Mouse (Mus musculus) kidney, postnatal 0 days (tissue): ENCODE measurements around the gene Dse. TPM values are rescaled to one million over a fixed set of nuclear protein-coding genes. Genes with fewer than 3 reads are reported as not detected.

Experiments
- ATAC-seq: fragments of 200-750 bp; cut with Nextera tagmentation; replicated peaks from 2 replicates; pipeline ENCODE4 v1.8.0; 2017; ENCODE audit warnings: low read depth, moderate number of reproducible peaks, moderate TSS enrichment, moderate library complexity; ENCODE audit not compliant: low FRiP score
- DNase-seq: peaks from one replicate; pipeline ENCODE4 v3.0.0-alpha.2; 2016; ENCODE audit warnings: low spot score
- H3K27ac ChIP-seq: fragments of 300-500 bp; sonication (generic); 2 replicates; pipeline ENCODE4 v1.5.1; 2014; ENCODE audit warnings: mild to moderate bottlenecking
- H3K27me3 ChIP-seq: fragments of 300-500 bp; sonication (generic); 2 replicates; pipeline ENCODE4 v1.6.1; 2014; ENCODE audit warnings: low read length, mixed read lengths; ENCODE audit not compliant: insufficient read depth
- H3K36me3 ChIP-seq: fragments of 300-500 bp; sonication (generic); 2 replicates; pipeline ENCODE4 v1.6.1; 2014; ENCODE audit warnings: low read length, mixed read lengths; ENCODE audit not compliant: insufficient read depth
- H3K4me1 ChIP-seq: fragments of 300-500 bp; sonication (generic); replicated peaks from 2 replicates; pipeline ENCODE4 v1.6.1; 2014; ENCODE audit warnings: antibody characterized with exemption, low read length, mixed read lengths; ENCODE audit not compliant: insufficient read depth
- H3K4me2 ChIP-seq: fragments of 300-500 bp; sonication (generic); 2 replicates; pipeline ENCODE4 v1.6.1; 2014; ENCODE audit warnings: mild to moderate bottlenecking, low read length, moderate library complexity, mixed read lengths
- H3K4me3 ChIP-seq: fragments of 300-500 bp; sonication (generic); replicated peaks from 2 replicates; pipeline ENCODE4 v1.5.1; 2014; ENCODE audit warnings: low read depth, low read length
- H3K9ac ChIP-seq: fragments of 300-500 bp; sonication (generic); 2 replicates; pipeline ENCODE4 v1.6.1; 2014; ENCODE audit warnings: low read depth, low read length
- H3K9me3 ChIP-seq: fragments of 300-500 bp; sonication (generic); replicated peaks from 2 replicates; pipeline ENCODE4 v1.6.1; 2016; ENCODE audit warnings: low read length, inconsistent platforms, mixed read lengths
- CTCF ChIP-seq: IDR thresholded peaks from 2 replicates; pipeline ENCODE4 v1.5.1; 2016; ENCODE audit warnings: antibody characterized with exemption, low read depth, mild to moderate bottlenecking, moderate library complexity
- WGBS: fragments of 180-500 bp; shearing (Covaris S2); extraction: QIAGEN DNeasy Blood & Tissue Kit; methylation state at CpG from one replicate; pipeline ENCODE4 v1.1.7; 2014; 5-methylcytosine and 5-hydroxymethylcytosine counted together
- polyA plus RNA-seq: library from polyadenylated mRNA; unstranded; fragments of >200 nt; fragmentation: Nextera tagmentation; extraction: Ambion mirVana; gene quantifications from 2 replicates; pipeline ENCODE4 v1.2.1, GENCODE M21; 2015

Gene Dse
- polyA plus RNA-seq, 1 experiment from 2014 or later, result 17.4 TPM

DNA sequence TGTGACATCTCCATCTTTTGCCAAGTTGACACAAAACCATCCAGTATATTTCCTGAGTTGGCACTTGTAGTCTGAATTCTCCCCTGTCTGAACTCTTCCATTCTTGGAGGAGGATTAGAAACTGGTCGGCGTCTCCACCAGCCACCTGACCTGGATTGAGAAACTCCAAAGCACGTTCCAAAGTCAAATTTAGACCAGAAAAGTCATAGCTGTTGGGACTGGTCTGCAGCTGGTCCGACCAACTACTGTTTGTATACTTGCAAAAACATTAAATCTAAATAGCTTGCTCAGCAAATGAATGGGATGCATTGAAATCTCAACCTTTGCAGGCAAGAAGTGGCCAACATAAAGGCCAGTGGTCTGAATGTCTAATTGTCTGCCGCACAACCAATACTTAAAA is 29.1 kb upstream of the Dse start:
- Histone ChIP-seq H3K4me2 (no peak overlapping the region), H3K4me3 (no peak overlapping the region), H3K9ac (no peak overlapping the region), H3K36me3 (no peaks in the 10 kb centered on the region), H3K4me1 (no peaks in the 10 kb centered on the region), H3K27ac (no peak overlapping the region), H3K9me3 (no peaks in the 10 kb centered on the region), H3K27me3 (no peaks in the 10 kb centered on the region)
- TF ChIP-seq CTCF, result no peak
- DNase-seq, result no peak
- ATAC-seq, result no peak
- WGBS, result 83% methylated on average over 5 of the region's 5 CpGs

DNA sequence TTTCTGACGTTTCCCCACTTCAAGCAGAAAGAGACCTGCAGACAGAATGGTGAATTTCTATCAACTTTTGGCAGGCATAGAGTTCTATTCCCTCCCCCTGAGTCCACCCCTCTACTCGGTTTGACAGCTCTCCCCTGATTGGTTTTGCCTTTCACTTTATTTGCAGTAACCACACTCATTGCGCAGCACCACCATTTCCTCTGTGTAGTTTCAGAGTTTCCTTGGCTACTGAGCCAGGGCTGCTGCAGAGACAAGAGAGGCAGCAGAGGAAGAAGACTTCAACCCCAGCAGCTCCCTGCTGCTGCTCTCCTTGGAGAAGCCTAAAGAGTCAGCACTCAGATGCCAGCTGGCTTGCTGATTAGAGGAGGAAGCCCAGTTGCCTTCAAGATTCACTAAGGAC is 27.9 kb upstream of the Dse start:
- no peaks in the 10 kb centered on the region for H3K36me3 ChIP-seq
- no peak overlapping the region for H3K9ac ChIP-seq
- no peak overlapping the region for H3K4me2 ChIP-seq
- 37% methylated on average over 3 of the region's 3 CpGs for whole genome bisulfite sequencing
- no peaks in the 10 kb centered on the region for H3K9me3 ChIP-seq
- H3K27me3 ChIP-seq, result no peaks in the 10 kb centered on the region
- H3K4me1 ChIP-seq, result no peaks in the 10 kb centered on the region
- DNase-seq, result no peak
- no peak overlapping the region for H3K4me3 ChIP-seq
- H3K27ac ChIP-seq, result no peak overlapping the region
- ATAC-seq, result no peak
- no peak for TF ChIP-seq CTCF

DNA sequence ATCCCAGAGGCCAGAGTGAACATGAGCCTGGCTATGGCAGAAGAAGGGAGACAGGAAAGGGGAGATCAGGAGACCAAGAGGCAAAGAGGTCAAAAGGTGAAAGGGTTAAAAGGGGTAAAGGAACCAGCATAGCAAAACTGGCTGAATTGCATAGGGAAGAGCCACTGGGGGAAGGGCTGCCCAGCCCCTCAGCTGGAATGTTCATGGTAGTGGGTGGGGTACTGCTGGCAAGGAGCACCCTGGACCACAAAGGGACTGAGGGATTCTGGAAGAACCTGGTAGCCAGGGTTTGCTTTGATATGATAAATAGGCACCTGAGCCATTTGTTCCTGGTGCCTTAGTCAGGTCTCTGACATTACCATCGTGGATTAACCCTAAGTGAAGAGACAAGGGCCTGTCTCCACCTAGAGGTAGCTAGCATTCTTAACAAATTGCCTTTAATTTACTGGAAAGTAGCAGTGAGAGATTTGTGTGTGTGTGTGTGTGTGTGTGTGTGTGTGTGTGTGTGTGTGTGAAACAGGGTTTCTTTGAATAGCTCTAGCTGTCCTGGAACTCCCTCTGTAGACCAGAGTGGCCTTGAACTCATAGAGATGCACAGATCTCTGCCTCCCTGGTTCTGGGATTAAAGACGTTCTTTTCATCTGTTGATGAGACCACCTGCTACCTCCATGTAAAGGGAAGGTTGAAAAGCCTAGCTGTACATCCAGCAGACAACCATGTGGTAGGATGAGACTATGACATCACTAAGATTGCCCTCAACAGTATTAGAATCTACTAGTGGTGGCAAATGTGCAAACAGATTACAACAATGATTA is 26.6 kb upstream of the Dse start:
- peak; percentile 66 for TF ChIP-seq CTCF
- 29% methylated on average over 2 of the region's 2 CpGs for WGBS
- Histone ChIP-seq H3K4me1 (no peaks in the 10 kb centered on the region), H3K4me3 (no peak overlapping the region), H3K27ac (no peak overlapping the region), H3K27me3 (no peaks in the 10 kb centered on the region), H3K36me3 (no peaks in the 10 kb centered on the region), H3K9me3 (no peaks in the 10 kb centered on the region), H3K4me2 (no peak overlapping the region), H3K9ac (no peak overlapping the region)
- ATAC-seq (no peak; the same call in 1 of the 2 replicates), DNase-seq (peak; percentile 50)

DNA sequence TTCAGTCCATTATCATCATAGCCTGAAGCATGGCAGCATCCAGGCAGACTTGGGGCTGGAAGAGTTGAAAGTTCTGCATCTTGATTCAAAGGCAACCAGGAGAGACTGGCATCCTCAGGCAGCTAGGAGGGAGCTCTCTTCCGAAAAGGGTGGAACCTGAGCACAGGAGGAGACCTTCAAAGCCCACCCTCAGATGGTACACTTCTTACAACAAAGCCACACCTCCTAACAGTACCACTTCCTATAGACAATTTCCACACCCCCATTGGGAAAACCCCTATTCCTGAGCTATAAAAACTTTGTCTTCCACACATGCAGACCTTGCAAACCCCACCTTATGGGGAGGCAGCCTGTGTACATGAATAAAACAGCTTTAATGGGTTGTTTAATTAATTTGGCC is 25.9 kb upstream of the Dse start:
- TF ChIP-seq CTCF, result no peak
- no peak for ATAC-seq
- H3K9me3 ChIP-seq, result no peaks in the 10 kb centered on the region
- H3K4me2 ChIP-seq, result no peak overlapping the region
- 93% methylated on average over 1 of the region's 1 CpGs for WGBS
- no peaks in the 10 kb centered on the region for H3K4me1 ChIP-seq
- no peak overlapping the region for H3K27ac ChIP-seq
- H3K4me3 ChIP-seq, result no peak overlapping the region
- H3K9ac ChIP-seq, result no peak overlapping the region
- H3K27me3 ChIP-seq, result no peaks in the 10 kb centered on the region
- no peak for DNase-seq
- no peaks in the 10 kb centered on the region for H3K36me3 ChIP-seq

DNA sequence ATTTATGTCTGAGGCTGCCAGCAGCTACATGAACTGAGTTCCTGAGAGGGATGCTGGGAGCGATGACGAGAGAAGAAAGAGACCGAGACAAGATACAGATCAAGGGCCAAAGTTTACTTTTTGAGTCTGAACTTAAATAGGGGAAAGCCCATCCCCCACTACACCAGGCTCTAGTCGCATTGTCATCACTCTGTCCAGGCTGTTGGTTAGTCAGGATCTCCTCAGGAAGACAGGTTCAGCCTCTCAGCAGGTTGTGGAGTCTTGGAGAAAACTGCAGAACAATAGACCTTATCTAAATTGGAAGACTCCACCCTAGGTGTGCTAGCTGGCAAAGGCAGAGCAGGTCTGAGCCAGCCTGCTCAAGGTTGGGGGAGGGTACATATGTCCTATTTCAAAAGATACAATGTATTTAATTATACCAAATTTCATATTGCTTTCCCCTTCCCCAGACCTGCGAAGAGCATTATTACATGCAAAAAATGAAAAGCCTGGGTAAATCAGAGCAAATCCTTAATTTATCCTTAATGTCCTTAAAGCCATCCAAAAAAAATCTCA is 22.7 kb upstream of the Dse start:
- Histone ChIP-seq H3K4me3 (no peak overlapping the region), H3K9me3 (no peaks in the 10 kb centered on the region), H3K9ac (no peak overlapping the region), H3K4me1 (no peaks in the 10 kb centered on the region), H3K36me3 (no peaks in the 10 kb centered on the region), H3K27me3 (no peaks in the 10 kb centered on the region), H3K4me2 (no peak overlapping the region), H3K27ac (no peak overlapping the region)
- DNase-seq, result no peak
- WGBS, result 58% methylated on average over 5 of the region's 5 CpGs
- ATAC-seq, result no peak
- no peak for TF ChIP-seq CTCF

DNA sequence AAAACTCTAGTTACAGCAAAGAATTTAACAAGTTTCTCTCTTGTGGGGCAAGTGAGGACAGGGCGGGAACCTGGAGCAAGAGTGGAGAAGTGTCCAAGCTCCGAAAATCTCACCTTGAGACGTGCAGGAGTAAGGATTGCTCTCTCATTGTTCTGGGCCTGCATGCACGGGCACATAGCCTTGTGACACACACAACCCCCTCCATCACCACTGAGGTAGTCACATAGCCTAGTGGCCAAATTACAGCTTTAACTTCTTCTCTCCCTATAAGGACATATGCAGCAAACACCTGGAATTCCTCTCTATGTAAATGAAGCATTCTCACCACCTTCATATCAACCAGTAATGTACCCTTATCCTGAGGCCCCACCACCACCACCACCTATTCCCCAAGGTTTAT is 22.0 kb upstream of the Dse start:
- Histone ChIP-seq H3K9ac (no peak overlapping the region), H3K9me3 (no peaks in the 10 kb centered on the region), H3K36me3 (no peaks in the 10 kb centered on the region), H3K27ac (no peak overlapping the region), H3K4me1 (no peaks in the 10 kb centered on the region), H3K27me3 (no peaks in the 10 kb centered on the region), H3K4me3 (no peak overlapping the region), H3K4me2 (no peak overlapping the region)
- no peak for DNase-seq
- no peak for TF ChIP-seq CTCF
- no peak for ATAC-seq
- WGBS, result 90% methylated on average over 4 of the region's 4 CpGs
